Mouse (Mus musculus) R1 (cell line): ENCODE measurements at regions not wholly inside any gene's neighbourhood (a gene's known extent, or its start where the extent isn't known, plus 50 kb on each side); places are given as distances from the start of the nearest gene placed in this dataset.
A peak's percentile ranks its signal among the peaks of the same experiment; 100 is the strongest.

Experiments used
- DNase-seq: peaks from one replicate; pipeline ENCODE4 v3.0.0-alpha.2; 2018; ENCODE audit warnings: low read depth, low spot score

DNA sequence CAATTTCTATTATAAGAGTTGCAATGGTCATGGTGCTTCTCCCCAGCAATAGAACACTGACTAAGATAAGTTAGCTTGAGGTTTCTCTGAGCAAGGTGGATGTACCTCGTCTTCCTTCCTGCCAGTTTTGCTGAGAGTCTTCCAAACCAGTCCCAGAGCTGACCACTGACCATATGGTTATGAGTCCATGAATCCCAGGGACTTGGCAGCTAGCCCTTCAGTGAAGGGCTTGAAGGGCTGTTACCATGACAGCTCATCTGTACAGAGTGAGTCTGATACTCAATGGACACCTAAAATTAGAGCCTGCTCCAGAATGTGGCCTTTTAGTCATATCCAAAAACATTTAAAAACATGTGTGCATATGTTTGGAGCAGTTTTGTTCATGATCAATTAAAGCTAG, 297.5 kb upstream of the Thsd7b start:
- DNase-seq, result no peak

DNA sequence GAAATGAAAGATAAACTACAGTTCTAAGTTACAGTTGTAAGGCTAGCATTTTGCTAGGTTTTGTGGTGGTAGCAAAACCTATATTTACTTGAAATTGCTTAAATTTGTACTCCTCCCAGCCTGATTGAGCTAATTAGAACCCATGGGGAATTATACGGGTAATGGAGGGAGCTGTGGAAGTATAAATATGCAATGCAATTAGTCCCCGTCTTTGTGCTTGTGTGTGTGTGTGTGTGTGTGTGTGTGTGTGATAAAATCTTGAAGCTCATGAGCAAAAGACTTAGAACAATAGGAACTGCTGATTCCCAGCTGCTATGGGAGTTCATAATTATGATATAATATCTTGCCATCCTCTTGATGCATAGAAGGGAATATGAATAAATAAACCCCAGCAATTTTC, 321.7 kb upstream of the Thsd7b start:
- no peak for DNase-seq

DNA sequence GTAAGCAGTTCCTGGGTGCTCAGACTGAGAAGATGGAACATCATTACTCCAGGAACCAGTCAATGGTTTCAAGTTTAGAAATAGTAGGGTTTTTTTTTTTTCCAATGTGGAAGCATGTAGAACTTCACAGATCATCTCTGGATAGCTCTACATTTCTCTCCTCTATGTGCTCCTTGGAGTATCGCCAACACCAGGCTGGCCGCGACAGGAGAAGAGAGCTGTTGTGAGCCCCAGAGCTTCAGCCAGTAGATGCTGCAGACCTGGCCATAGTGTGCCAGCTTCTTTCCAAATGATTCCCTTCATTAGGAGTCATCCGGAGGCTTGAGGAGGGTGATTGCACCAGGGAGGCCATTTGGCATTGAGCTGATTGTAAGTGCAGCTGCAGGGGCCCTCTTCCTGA, 322.6 kb upstream of the Thsd7b start:
- no peak for DNase-seq

DNA sequence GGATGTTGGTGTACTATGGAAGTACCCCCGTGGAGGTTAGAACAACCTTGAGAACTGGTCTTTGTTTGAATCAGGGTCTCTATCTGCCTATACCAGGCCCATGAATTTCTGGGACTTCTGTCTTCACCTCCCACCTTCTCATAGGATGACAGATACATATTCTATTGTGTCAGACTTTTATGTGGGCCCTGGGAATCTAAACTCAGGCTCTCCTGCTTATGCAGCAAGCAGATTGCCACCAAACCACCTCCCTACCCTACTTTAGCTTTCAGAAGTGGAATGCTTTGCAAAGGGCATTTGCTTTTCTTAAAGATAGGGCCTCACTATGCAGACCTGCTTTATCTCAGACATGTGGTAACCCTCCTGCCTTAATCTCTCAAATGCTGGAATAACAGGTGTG, 322.7 kb upstream of the Cxcr4 start:
- DNase-seq, result no peak

DNA sequence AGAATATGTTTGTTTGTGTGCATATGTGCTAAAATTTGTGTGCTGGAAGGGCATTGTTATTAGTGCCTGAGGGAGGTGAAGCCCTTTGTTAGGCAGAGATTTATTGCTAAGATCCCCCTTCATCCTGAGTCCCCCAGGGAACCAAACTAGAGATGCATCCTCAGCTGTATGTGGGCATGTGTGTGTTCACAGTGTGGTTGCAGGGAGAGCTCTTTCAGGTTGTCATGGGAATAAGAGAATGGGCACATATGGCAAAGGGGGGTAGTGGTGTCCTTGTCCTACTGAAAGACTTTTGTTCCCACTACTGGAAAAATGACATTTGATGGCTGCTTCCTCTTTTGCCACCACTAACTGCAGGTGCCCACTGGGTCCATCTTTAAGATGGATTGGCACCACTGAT, 320.4 kb upstream of the Cxcr4 start:
- DNase-seq, result no peak

DNA sequence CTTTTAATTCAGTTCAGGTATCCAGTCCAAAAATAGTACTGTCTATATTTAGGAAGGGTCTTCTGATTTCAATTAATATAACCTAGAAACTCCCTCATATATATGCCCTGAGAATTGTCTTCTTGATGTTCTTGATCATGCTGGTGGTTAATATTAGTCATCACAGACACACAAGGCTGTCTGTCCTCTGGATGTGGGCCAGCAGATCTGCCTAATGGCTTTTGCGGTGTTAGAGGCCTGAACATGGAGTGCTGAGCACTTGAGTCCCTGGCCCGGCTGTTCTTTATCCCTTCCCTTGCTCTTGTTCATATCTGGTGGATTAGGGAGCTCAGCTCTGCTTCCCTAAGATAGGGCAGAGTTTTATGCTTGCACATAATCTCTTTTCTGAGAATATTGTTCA, 315.5 kb upstream of the Cxcr4 start:
- DNase-seq, result no peak

DNA sequence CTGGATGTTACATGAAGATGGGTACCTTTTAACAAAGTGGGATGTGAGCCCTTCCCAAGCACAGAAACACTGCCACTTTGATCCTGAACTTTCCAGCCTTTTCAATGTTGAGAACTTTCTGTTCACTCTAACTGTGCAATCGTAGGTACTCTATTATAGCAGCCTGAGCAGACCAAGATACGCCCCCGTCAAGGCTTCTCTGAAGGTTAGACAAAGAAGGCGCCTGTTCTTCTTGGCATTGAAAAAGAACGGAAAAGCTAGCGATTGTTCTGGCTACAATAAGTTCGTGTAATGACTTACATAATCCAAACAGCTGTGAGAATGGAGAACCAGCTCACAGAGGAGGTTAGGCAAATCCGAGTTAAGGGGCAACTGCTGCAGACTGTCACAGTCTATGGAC, 305.9 kb upstream of the Cxcr4 start:
- DNase-seq, result no peak

DNA sequence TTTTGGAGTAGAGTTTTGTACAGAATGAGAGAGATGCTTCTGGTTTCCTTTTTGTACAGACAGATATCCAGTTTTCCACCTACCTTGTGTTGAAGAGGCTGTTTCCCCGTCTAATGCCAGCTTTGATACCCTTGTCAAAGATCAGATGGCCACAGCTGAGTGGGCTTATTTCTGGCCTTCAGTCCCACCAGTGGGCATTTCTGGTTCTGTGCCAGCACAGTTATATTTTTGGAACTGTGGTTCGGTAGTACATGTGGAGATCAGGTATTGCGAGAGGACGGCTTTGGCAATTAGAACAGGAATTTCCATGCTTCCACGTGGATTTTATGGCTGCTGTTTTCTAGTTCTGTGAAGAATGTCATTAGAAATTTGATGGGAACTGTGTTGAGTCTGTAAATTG, 302.5 kb upstream of the Cxcr4 start:
- DNase-seq, result no peak

DNA sequence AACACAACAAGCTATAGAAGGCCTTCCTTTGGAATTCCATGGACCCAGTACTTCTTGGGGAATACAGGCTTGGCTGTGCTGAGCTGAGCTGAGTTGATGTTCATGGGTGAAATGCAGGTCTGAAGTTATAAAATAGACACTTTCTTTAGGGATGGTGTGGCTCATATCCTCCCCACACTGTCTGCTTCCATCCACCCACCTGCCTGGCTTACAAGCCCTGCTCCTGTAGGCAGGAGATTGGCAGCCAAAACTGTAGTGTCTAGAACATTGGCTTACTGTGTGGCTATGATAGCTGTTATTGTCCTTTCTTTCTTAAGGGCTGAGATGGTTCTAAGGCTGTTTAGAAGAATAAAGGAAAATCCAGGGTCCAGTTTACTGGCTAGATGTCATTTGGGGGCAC, 286.2 kb upstream of the Cxcr4 start:
- DNase-seq, result no peak

DNA sequence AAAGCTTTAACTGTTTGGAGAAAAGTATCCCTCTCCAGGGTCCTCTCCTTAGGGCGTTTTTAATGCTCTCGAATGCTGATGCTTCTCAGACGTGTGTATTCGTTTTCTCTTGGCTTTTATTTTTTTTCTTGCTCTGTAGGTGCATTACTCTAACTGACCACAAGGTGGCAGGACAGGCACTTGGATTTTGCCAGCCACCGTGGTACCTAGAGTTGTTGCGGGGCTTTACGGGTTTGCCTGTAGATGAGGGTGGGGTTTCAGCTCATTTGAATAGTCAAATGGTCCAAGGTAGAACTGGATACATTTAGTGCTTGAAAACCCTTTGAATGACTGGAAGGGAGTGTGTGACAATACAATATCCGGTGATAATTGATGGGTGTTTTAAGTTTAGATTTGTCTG, 283.2 kb upstream of the Cxcr4 start:
- peak; percentile 78 for DNase-seq

DNA sequence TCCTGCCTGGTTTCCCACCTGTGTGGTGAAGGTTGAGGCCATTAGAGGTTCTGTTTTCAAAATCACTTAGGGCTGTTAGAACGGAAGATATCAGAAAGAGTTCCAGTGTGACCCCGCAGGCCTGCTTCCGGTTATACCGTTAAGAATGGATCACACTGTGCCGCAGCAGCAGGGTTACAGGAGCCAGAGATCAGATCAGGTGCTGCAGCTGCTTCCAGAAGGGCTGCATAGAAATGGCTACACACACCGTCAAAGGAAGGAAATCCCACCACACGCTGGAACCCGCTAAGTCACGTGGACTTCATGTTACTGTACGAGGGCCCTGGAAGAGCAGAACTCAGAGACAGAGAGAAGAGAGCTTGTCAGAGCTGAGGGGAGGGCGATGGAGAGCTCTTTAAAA, 282.1 kb upstream of the Cxcr4 start:
- DNase-seq, result no peak

DNA sequence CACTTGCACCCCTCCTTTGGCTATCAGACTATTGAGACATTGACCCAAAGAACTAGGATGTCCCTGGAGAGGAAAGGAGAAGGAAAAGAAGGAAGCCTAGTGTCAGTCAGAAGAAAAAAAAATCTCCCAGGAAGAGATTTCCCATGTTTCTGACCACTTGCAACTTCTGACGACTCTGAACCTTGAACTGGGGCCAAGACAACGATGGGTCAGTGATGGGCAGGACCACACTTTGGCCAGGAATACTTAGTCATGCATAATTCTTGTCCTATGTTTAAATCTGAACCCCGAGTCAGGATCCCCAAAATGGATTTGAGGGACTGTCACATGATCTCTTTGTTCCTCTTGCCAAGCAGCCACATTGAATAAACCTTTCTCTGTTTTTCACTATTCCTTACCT, 276.7 kb upstream of the Cxcr4 start:
- DNase-seq, result no peak

DNA sequence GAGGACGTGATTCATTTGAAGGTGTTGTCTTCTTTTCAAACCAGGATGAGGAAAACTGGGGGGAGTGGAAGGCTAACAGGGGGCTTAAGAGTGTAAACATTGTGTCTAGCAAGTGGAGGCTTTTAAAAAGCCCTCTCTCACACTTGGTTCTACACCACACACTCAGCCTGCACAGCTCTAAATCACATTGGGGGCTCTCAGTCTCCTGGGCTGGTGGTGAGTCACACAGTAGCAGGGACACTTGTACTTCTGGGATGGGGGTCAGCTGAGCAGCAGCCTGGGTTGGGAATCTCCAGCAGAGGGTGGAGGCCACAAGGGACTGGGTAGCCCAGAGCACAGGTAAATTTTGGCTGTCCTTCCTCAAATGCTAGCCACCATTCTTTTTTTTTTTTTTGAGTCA, 268.4 kb upstream of the Cxcr4 start:
- no peak for DNase-seq

DNA sequence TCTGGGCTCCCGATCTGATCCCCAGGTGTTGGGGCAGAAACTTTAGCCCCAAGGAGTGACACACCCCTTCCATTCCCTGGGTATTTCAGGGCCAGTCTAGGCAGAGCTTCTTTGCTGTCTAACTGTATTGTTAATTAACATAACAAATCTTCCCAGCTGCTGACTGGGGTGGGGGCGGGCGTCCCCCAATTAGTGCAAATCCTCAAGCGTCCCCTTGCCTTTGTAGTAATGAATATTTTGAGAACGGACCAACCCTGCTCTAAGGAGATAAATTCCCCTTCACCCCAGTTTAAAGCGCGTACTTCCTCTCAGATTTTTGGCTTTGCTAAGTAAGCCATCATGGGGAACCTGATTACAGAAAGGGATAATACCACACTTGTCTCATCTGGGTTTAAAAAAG, 268.0 kb upstream of the Cxcr4 start:
- peak; percentile 79 for DNase-seq

DNA sequence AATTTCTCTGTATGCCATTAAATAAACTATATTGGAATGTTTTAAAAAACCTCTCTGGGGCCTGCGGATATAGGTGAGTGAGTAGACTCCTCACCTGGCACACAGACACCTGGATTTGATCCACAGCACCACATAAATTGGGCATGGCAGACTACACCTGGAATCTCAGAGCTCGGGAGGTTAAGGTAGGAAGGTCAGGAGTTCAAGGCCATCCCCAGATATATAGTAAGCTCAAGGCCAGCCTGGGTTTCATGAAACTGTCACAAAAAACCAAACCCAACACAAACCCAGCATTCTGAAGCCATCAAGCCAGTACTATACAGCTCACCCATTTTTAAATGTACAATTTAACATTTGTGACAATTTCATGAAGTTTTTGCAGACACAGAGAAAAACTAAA, 266.6 kb upstream of the Cxcr4 start:
- DNase-seq, result no peak

DNA sequence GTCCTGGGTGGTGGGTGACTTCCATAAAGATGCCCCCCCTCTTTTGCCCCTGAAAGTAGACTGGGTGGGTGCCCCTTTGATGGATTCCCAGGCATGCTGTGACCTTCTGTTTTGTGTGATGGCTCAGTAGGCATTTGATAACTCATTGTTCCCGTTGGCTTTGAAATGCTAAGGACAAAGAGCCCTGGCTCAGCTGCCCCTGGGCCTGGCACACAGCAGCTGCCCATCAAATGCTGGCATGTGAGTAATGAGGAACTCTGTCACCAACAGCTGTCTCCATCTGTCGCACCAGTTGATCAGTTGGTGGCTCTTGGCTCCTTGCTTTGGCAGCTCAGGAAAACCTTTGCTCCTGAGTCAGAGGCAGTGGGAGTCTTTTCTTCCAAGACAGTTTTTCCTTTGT, 264.8 kb upstream of the Cxcr4 start:
- no peak for DNase-seq

DNA sequence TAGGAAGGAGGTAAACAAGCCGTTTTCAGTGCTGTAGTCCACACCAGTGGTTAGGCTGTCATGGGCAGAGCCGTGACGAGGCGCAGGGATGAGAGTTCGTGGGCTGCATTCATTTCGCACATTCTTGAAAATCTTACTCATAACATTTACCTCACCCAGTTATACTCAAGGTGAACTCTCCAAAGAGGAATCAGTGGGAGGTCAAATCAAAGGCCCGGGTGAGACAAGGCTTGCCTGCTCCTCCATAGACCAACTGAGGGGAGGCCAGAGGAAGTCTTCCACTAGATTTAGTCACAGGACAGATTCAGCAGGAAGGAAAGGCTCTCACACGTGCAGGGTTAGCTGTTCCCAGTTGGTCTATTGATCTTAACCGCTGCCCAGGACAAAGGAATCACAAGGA, 262.6 kb upstream of the Cxcr4 start:
- peak; percentile 24 for DNase-seq

DNA sequence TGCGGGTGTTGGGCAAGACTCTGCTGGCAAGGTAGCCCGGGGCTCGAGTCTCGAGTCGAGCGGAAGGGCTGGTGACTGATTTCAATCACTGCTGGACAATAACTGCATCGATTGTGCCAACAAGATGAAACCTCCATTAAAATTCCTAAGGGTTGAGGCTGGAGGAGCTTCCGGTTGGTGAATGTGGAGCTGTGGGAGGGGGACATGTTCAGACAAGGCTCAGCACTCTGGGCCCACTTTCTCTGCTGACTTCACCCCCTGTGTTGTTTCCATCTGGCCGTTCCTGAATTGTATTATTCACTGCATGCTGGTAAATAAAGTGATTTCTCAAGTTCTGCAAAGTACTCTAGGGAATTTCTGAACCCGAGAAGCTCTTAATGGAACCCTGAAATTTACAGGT, 261.2 kb upstream of the Cxcr4 start:
- peak; percentile 63 for DNase-seq

DNA sequence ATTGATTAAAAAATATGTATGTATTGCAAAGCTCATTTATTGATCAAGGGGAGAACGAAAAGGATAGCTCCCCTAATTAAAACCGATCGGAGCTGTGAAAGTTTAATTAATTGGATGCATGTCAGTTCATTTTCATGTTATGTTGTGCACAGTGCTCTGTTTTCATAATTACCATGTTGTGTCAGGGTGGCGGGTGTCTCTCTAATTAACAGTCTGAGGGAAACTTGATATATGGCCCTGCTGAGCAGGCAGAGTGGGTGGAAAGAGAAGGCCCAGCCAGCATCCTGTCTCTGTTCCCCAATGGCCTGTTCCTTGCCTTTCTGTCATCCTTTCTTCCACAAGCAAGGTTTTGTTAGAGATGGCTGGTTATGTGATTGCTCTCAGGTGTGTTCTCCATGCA, 245.3 kb upstream of the Cxcr4 start:
- DNase-seq, result no peak

DNA sequence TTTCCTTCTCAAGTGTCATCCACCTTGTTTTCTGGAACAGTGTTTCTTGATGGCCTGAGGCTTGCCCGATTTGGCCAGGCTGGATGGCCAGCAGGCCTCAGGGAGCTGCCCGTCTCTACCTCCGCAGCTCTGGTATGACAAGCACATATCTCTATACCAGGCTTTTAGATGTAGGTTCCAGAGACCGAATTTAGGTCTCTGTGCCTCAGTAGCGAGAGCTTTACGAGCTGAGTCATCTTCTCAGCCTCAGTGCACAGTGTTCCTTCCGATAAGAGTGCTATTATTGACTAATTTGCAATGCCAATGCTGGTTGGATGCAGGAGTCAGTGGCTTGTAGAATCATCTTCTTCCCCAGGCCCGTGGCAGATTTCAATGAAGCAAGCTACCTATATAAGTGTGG, 243.4 kb upstream of the Cxcr4 start:
- DNase-seq, result no peak

DNA sequence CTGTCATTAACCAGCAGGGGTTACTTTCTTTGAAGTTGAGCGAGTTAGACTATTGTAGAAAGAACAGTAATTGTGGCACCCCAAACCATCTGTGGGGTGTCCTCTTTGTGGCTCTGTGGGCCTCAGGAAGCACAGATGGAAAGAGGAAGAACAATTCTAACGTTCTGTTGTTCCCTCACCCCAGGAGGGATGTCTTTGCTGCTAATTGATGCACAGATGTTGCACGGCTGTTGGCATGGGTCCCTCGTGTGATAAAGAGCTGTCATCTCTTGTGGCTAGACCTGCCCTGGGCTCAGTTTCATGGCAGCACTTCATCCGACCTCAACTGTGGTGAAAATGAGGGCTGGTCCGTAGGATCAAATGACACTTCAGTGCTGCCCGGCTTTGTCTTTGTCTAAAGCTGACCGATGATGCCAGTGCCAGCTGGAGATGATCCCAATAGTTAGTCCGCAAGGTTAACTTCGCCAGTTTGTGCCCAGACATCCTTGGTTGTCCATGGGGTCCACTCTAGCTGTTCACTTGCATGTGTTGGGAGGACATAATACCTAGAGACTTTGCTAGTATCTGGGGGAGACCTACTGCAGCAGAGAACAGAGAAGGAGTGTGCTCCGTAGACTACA, 241.1 kb upstream of the Cxcr4 start:
- no peak for DNase-seq

DNA sequence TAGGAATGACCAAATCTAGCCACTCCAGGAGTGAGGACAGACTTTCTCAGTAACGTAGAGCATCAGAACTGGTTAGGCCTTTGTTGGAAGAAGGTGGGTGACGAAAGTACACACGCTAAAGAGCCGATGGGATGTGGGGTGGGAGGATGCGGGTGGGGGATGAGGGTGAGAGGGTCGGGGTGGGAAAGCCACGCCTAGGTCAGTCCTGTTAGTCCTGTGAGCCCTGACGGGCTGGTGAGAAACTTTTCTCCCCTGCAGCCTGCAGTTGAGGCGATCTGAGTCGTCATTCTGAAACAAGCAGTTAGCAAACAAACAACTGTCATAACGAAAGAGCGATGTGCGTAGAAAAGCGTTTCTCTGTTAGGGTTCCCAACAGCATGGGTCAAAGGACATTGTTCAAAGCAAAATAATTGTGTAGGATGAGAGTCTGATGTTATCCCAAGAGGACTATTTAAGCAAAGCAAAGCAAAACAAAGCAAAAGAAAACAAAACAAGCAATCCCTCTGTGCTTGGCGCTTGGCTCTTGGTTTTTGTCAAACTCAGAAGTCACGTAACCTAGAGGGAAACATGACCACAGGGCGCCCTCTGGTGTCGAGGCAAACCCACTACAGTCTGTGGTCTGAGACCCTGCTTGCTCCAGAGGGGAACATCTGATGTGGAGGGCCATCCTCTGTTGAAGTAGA, 240.2 kb upstream of the Cxcr4 start:
- DNase-seq, result peak; percentile 64

DNA sequence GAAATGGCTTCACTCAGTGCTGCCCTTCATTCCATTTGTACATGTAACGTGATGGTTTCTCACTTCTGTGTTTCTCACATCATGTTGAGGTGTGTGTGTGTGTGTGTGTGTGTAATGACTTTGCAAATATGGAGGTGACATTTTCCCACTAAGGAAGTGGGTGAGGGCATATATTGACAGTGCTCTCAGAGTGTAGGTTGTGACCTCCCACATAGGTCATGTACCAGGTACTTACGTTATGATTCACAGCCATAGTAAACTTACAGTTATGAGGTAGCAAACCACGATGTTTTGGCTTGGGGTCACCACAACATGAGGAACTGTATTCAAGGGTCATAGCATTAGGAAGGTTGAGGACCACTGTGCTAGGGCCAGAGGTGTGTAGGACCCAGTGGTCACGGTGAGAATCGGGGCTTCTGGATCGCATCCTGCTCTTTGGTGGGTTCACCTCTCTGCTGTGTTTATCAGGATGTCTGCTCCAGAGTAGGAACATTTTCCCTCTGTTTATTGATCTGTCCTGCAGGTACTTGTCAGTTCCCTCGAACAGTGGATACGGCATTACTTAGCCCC, 238.7 kb upstream of the Cxcr4 start:
- no peak for DNase-seq

DNA sequence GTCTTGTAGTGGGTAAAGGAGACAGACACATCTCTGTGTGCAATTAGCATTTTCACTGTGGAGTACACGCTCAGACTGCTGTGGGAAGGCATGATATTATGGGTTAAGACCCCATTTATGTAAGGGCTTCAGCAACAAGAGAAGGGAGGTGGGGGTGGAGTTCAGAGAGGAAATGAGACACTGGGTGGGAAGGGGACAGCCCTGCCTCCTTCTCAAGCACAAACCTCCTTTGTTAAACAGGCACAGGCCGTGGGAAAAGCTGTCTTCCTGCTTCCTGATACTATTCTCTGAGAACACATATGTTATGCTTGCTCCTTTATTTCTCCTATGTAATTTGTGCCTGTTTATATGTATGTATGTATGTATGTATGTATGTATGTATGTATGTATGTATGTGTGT, 237.4 kb upstream of the Cxcr4 start:
- DNase-seq, result no peak
